Mouse (Mus musculus) CH12.LX (cell line): ENCODE results near the gene Tgfbr3l. TPM values are rescaled to one million over a fixed set of nuclear protein-coding genes. Genes with fewer than 3 reads are reported as not detected.
A peak's percentile ranks its signal among the peaks of the same experiment; 100 is the strongest.

Experiments
- DNase-seq: peaks from one replicate; pipeline ENCODE4 v3.0.0-alpha.2; 2013; ENCODE audit errors: extremely low read depth
- H3K27ac ChIP-seq: 2 replicates; pipeline ENCODE4 v1.5.1; 2012; ENCODE audit warnings: low read depth, mild to moderate bottlenecking, control low read depth, moderate library complexity; ENCODE audit not compliant: insufficient read depth
- H3K27me3 ChIP-seq: replicated peaks from 2 replicates; pipeline ENCODE3; 2012; ENCODE audit warnings: inconsistent platforms
- H3K36me3 ChIP-seq, 2 experiments: replicated peaks in 1 of 2; 2 replicates each; pipeline versions ENCODE3 to v1.6.1; 2012; ENCODE audit warnings: inconsistent platforms in 1 of 2, low read length in 1 of 2, mild to moderate bottlenecking in 1 of 2, mixed read lengths in 1 of 2, moderate library complexity in 1 of 2; ENCODE audit not compliant: control insufficient read depth in 1 of 2, insufficient read depth in 1 of 2
- H3K4me1 ChIP-seq, 2 experiments: 2 replicates each; pipeline ENCODE4 v1.6.1; 2012; ENCODE audit warnings: inconsistent platforms in 1 of 2, moderate library complexity in 1 of 2; ENCODE audit not compliant: insufficient read depth in 2 of 2, control insufficient read depth in 1 of 2
- H3K4me2 ChIP-seq: 2 replicates; pipeline ENCODE4 v1.6.1; 2012; ENCODE audit warnings: low read depth, mild to moderate bottlenecking, control low read depth; ENCODE audit not compliant: poor library complexity, insufficient read depth, severe bottlenecking
- H3K4me3 ChIP-seq, 3 experiments: fragments of 150-350 bp in 1 of 3; sonication (generic) in 1 of 3; replicated peaks in 1 of 3; 2 replicates each; pipeline versions ENCODE3 to v1.5.1; 2011 to 2012; ENCODE audit warnings: low read depth in 2 of 3, low read length in 2 of 3, mild to moderate bottlenecking in 2 of 3, moderate library complexity in 2 of 3, control low read depth in 1 of 3, improper control_type of control experiment in 1 of 3, inconsistent platforms in 1 of 3, mixed read lengths in 1 of 3; ENCODE audit not compliant: poor library complexity in 1 of 3
- H3K79me2 ChIP-seq: replicated peaks from 2 replicates; pipeline ENCODE4 v1.6.1; 2012; ENCODE audit warnings: mild to moderate bottlenecking, moderate library complexity; ENCODE audit not compliant: control insufficient read depth, poor library complexity, insufficient read depth, severe bottlenecking; ENCODE audit errors: extremely low read depth
- H3K9ac ChIP-seq: 2 replicates; pipeline ENCODE4 v1.6.1; 2012; ENCODE audit warnings: low read depth, mild to moderate bottlenecking, control low read depth, moderate library complexity; ENCODE audit not compliant: insufficient read depth
- H3K9me3 ChIP-seq: replicated peaks from 2 replicates; pipeline ENCODE3; 2012; ENCODE audit warnings: low read length, inconsistent platforms, mixed read lengths
- CTCF ChIP-seq, 2 experiments: IDR thresholded peaks in 1 of 2; conservative IDR thresholded peaks in 1 of 2; 2 replicates each; pipeline ENCODE4 v1.5.1; 2011 to 2012; ENCODE audit warnings: low read depth in 2 of 2, low read length in 2 of 2, improper control_type of control experiment in 1 of 2, inconsistent platforms in 1 of 2, mild to moderate bottlenecking in 1 of 2, moderate library complexity in 1 of 2
- EP300 ChIP-seq: IDR thresholded peaks from 2 replicates; pipeline ENCODE4 v1.6.1; 2011; ENCODE audit warnings: low read length, improper control_type of control experiment
- ETS1 ChIP-seq: conservative IDR thresholded peaks from 2 replicates; pipeline ENCODE4 v1.6.1; 2012; ENCODE audit warnings: low read depth, mild to moderate bottlenecking, inconsistent platforms, low read length, improper control_type of control experiment, moderate library complexity
- MAZ ChIP-seq: IDR thresholded peaks from 2 replicates; pipeline ENCODE4 v1.6.1; 2012; ENCODE audit warnings: low read depth, mild to moderate bottlenecking, inconsistent platforms, low read length, improper control_type of control experiment, moderate library complexity
- MYC ChIP-seq: IDR thresholded peaks from 2 replicates; pipeline ENCODE4 v1.6.1; 2011; ENCODE audit warnings: low read depth, mild to moderate bottlenecking, improper control_type of control experiment, low read length
- SMC3 ChIP-seq: IDR thresholded peaks from 2 replicates; pipeline ENCODE4 v1.6.1; 2011; ENCODE audit warnings: low read depth, low read length, improper control_type of control experiment
- TBP ChIP-seq: conservative IDR thresholded peaks from 2 replicates; pipeline ENCODE4 v1.6.1; 2011; ENCODE audit warnings: low read depth, low read length, improper control_type of control experiment
- ZC3H11A ChIP-seq: IDR thresholded peaks from 2 replicates; pipeline ENCODE4 v1.6.1; 2012; ENCODE audit warnings: low read depth, mild to moderate bottlenecking, inconsistent platforms, low read length, improper control_type of control experiment
- ZMIZ1 ChIP-seq: IDR thresholded peaks from 2 replicates; pipeline ENCODE4 v1.6.1; 2012; ENCODE audit warnings: low read depth, mild to moderate bottlenecking, inconsistent platforms, low read length, improper control_type of control experiment
- ZNF384 ChIP-seq: IDR thresholded peaks from 2 replicates; pipeline ENCODE4 v1.6.1; 2012; ENCODE audit warnings: low read depth, low read length, improper control_type of control experiment, inconsistent platforms
- dilution Hi-C: fragments of 300-500 bp; cut with MboI; formaldehyde crosslinking; loops from 2 replicates; pipeline ENCODE4 v1.14.3; 2020; ENCODE audit warnings: low sequenced_read_pairs; ENCODE audit not compliant: extremely low pct_unique_long_range_greater_than_20kb, extremely low pct_ligation_motif_present
- in situ Hi-C: fragments of 300-500 bp; cut with MboI; formaldehyde crosslinking; loops from 3 replicates; pipeline ENCODE4 v1.14.3; 2019; ENCODE audit warnings: low sequenced_read_pairs, low pct_ligation_motif_present, low pct_unique_long_range_greater_than_20kb, mixed read lengths
- polyA plus RNA-seq: library from polyadenylated mRNA; unstranded; fragments of >175 nt; gene quantifications from 2 replicates; pipeline ENCODE4 v1.2.1, GENCODE M21; 2012; ENCODE audit warnings: low read depth; ENCODE audit not compliant: insufficient read length
- total RNA-seq, 2 experiments: library from RNA; depleted of rRNA; stranded (reverse); fragments of 300-350 nt in 1 of 2; fragments of >200 nt in 1 of 2; gene quantifications; 2 replicates each; pipeline ENCODE4 v1.2.3; 2012 to 2014

Tgfbr3l gene
- total and polyA plus RNA-seq, 3 experiments, result 2.0 to 13.3 (median 4.5) TPM

- Histone ChIP-seq H3K27me3 (no peaks in the 10 kb centered on the region), H3K9ac (no peak overlapping the region), H3K79me2 (no peaks in the 10 kb centered on the region), H3K4me2 (no peak overlapping the region), H3K9me3 (peaks cover 2% of the 10 kb centered on the region), H3K36me3 (peaks cover 0 to 6% of the 10 kb centered on the region in 2 experiments), H3K4me3 (no peak overlapping the region), H3K4me1 (peaks cover 7 to 19% of the 10 kb centered on the region in 2 experiments), H3K27ac (no peak overlapping the region)
- in situ Hi-C loops, result no loop called here
- TF ChIP-seq CTCF (conservative IDR thresholded peaks at IDR 0.05 in 1 of 2, IDR thresholded peaks at IDR 0.05 in 1 of 2; ENCODE audit: low read depth in 2 of 2, low read length in 2 of 2), result peak in 1 of 2 experiments; percentile 10; a peak in 1 of 4 replicates
- no peak for TF ChIP-seq SMC3
- dilution Hi-C loops, result no loop called here
- no peak for DNase-seq
These were observed 36.9 kb upstream of the Tgfbr3l start for GRCm38 (mm10) chr8:4211097-4211496.

- H3K27me3 ChIP-seq, result no peaks in the 10 kb centered on the region
- H3K27ac ChIP-seq, result no peak overlapping the region
- no peaks in the 10 kb centered on the region for H3K79me2 ChIP-seq
- TF ChIP-seq MAZ, result no peak
- no peak for TF ChIP-seq EP300
- no peak for TF ChIP-seq TBP
- TF ChIP-seq ETS1, result no peak
- TF ChIP-seq ZMIZ1, result no peak
- TF ChIP-seq ZC3H11A, result no peak
- H3K4me2 ChIP-seq, result peak overlapping the region; percentile 92
- peaks cover 2% of the 10 kb centered on the region for H3K9me3 ChIP-seq
- in situ Hi-C loops (no loop called here), dilution Hi-C loops (no loop called here)
- H3K4me1 ChIP-seq, result peaks cover 7 to 19% of the 10 kb centered on the region in 2 experiments
- peaks cover 0 to 2% of the 10 kb centered on the region in 2 experiments for H3K36me3 ChIP-seq
- 0 out of 2 replicates have a peak overlapping the region, but pooled peaks have one; percentile 13 for H3K9ac ChIP-seq
- peak overlapping the region; percentile 13 to 50 (median 43) for H3K4me3 ChIP-seq
- no peak for DNase-seq
These were observed 35.2 kb upstream of the Tgfbr3l start for GRCm38 (mm10) chr8:4212809-4213209.

DNA sequence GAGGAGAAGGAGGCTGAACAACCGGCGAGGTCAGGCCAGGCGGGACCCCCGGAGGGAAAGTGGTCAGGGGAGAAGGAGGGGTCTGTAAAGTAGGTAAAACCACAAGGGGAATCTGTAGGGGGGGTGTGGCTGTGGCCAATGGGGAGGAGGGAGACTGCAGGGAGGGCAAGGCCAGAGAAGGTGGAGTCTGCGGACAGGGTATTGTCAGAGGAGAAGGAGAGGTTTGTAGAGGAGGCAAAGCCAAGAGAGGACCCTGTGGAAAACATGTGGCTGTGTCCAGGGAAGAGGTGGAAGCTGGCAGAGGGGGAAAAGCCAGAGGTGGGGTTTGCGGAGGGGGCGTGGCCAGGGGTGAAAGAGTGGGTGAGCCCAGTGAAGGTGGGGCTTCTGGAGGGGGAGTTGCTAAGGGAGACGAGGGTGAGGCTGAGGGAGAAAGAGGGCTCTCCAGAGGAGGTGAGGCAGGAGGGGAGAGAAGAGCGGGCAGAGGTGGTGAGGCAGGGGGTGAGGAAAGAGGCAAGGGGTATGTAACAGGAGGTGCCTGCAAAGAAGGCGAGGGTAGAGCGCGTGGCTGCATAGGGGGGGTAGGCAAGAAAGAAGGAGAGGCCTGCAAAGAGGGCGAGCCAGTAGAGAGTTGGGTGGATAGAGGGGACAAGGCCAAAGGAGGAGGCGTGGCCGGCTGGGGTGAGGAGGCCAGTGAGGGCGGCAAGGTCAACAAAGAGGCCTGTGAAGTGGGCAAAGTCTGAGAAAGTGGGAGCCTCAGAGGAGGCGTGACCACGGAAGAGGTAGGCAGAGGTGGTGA, 34.6 kb upstream of the Tgfbr3l start:
- Histone ChIP-seq H3K27ac (no peak overlapping the region), H3K4me1 (peaks cover 7 to 19% of the 10 kb centered on the region in 2 experiments), H3K4me2 (peak overlapping the region; percentile 92), H3K27me3 (no peaks in the 10 kb centered on the region), H3K9me3 (peaks cover 2% of the 10 kb centered on the region), H3K9ac (peak overlapping the region; percentile 28; the same call in 1 of the 2 replicates), H3K79me2 (no peaks in the 10 kb centered on the region), H3K36me3 (peaks cover 0 to 2% of the 10 kb centered on the region in 2 experiments), H3K4me3 (peak overlapping the region; percentile 43 to 52 (median 50))
- in situ Hi-C loops, result no loop called here
- DNase-seq, result peak; percentile 21
- dilution Hi-C loops, result no loop called here
- TF ChIP-seq ZNF384 (no peak), MYC (0 out of 2 replicates have a peak, but pooled peaks have one; percentile 40), MAZ (0 out of 2 replicates have a peak, but pooled peaks have one; percentile 15)
